ENCODE assay signal across 9 mouse cellular contexts in the genomic region with DNA sequence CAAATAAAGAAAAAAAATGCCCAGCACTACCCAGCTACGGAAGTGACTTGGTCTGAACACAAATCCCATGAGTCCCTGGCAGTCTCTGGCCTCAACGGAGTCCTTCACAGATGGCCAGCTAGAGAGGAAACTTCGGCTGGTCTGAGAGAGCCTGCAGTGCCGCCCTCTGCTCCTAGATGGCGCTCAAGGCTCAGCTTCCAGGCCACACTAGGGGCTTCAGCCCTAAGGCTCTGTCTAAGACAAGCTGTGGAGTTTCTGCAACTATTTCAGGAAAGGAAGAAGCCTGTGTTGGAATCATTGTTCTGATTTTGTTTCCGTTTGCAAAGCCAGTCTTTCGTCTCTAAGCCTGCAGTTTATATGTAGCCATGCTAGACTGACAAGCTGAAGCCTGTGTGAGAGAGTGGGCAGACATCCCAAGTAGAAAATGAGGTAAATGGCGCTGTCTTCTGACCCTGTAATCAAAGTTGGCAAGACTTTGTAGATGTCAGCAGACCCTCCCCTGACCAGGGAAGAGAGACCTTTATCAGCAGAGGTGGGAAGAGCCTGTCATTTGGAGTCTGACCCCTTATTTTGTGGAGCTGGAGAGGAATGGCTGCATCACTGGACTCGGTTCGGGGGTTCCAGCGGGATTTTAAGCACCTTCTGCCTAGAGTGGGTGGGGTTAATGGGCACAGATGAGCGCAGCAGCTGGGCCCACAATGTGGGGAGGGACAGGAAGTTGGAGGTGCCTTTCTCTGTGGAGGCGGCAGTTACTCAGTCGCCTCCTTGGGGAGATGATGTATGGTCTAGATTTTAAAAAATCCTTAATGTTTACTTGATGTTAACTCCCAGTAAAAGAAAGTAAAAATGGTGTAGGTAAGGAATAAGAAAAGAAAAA.
A peak's percentile ranks its signal among the peaks of the same experiment; 100 is the strongest.
DNase-seq lines count a peak whose midpoint lies in the region; ATAC-seq and TF ChIP-seq lines count a peak whose summit lies in the region.
"Had no signal": no experiment of that assay in that cellular context is flagged by ENCODE, and none has a peak within 500 bp of the region (broad histone marks: within the 10 kb centered on the region; RNA-seq: fewer than 3 reads in every experiment).

No protein-coding gene starts in this region.

- TF ChIP-seq POLR2A in spleen, adult 2 months (IDR thresholded peaks at IDR 0.05; ENCODE audit: low read depth, low read length) = no peak

- peak; percentile 52; the same call in 1 of the 2 replicates for ATAC-seq in intestine, embryonic 14.5 days (replicated peaks; ENCODE audit: low FRiP score, low TSS enrichment, low read depth)
- ATAC-seq in midbrain, embryonic 12.5 days (ENCODE audit: low FRiP score, low read depth) = peak; percentile 60; the same call in 1 of the 2 replicates
- no peak for ATAC-seq in erythroid progenitor cell, adult 5-6 weeks (replicated peaks; ENCODE audit: low FRiP score, poor library complexity, severe bottlenecking)

- WGBS in intestine, embryonic 14.5 days = 41% methylated on average over 14 of the region's 14 CpGs
- WGBS in midbrain, embryonic 12.5 days = 51% methylated on average over 14 of the region's 14 CpGs
- WGBS in spleen, adult 2 months = 25% methylated on average over 14 of the region's 14 CpGs

- H3K4me2 ChIP-seq in intestine, embryonic 14.5 days (ENCODE audit: low read length) = no peak overlapping the region
- H3K4me2 ChIP-seq in midbrain, embryonic 12.5 days (replicated peaks) = no peak overlapping the region

- TF ChIP-seq CTCF in spleen, adult 2 months (IDR thresholded peaks at IDR 0.05; ENCODE audit: extremely low read depth, insufficient read depth, insufficient read length, insufficient replicate concordance) = peak; percentile 88

- H3K36me3 ChIP-seq in intestine, embryonic 14.5 days (ENCODE audit: control insufficient read depth, insufficient read depth, low read length) = no peaks in the 10 kb centered on the region
- no peaks in the 10 kb centered on the region for H3K36me3 ChIP-seq in midbrain, embryonic 12.5 days
- H3K36me3 ChIP-seq in spleen, adult 2 months (ENCODE audit: control insufficient read depth, insufficient read depth, low read length) = no peaks in the 10 kb centered on the region

- H3K4me3 ChIP-seq in intestine, embryonic 14.5 days (ENCODE audit: low read depth, low read length) = no peak overlapping the region
- no peak overlapping the region for H3K4me3 ChIP-seq in midbrain, embryonic 12.5 days
- no peak overlapping the region for H3K4me3 ChIP-seq in spleen, adult 2 months (ENCODE audit: extremely low read depth, insufficient read depth, insufficient read length)
- H3K4me3 ChIP-seq: megakaryocyte, embryonic 14.5 days had no signal

- no peak overlapping the region for H3K9ac ChIP-seq in intestine, embryonic 14.5 days (ENCODE audit: low read length)
- no peak overlapping the region for H3K9ac ChIP-seq in midbrain, embryonic 12.5 days (replicated peaks)

- H3K27me3 ChIP-seq in intestine, embryonic 14.5 days (replicated peaks; ENCODE audit: control insufficient read depth, insufficient read depth, low read length) = no peaks in the 10 kb centered on the region
- H3K27me3 ChIP-seq in midbrain, embryonic 12.5 days = peaks cover 8% of the 10 kb centered on the region; the same call in 1 of the 2 replicates
- no peaks in the 10 kb centered on the region for H3K27me3 ChIP-seq in spleen, adult 2 months (ENCODE audit: control insufficient read depth, insufficient read depth, low read length)
- H3K27me3 ChIP-seq: megakaryocyte, embryonic 14.5 days had no signal

- DNase-seq in WW6 (ENCODE audit: low read depth, low spot score) = peak; percentile 16
- DNase-seq in cerebellum, postnatal 4 days (ENCODE audit: low spot score in 2 of 2) = peak; percentile 80 to 95
- DNase-seq in gastrocnemius, adult 8-10 months (ENCODE audit: low spot score in 2 of 2) = peak; percentile 27 to 46
- peak; percentile 92 for DNase-seq in intestine, embryonic 14.5 days (ENCODE audit: low spot score)
- DNase-seq in left cerebral cortex, adult 9 months (ENCODE audit: low spot score in 2 of 2) = peak; percentile 16 to 88
- DNase-seq in spleen, adult 2 months (ENCODE audit: low read depth in 1 of 2, low spot score in 2 of 2) = peak; percentile 8 to 72

- no peaks in the 10 kb centered on the region for H3K4me1 ChIP-seq in intestine, embryonic 14.5 days (replicated peaks; ENCODE audit: control insufficient read depth, insufficient read depth, low read length)
- H3K4me1 ChIP-seq in midbrain, embryonic 12.5 days = no peaks in the 10 kb centered on the region
- H3K4me1 ChIP-seq in spleen, adult 2 months (ENCODE audit: control insufficient read depth, insufficient read depth, insufficient read length) = peaks cover 4% of the 10 kb centered on the region; the same call in 1 of the 2 replicates
- H3K4me1 ChIP-seq: megakaryocyte, embryonic 14.5 days had no signal

- H3K27ac ChIP-seq in intestine, embryonic 14.5 days (ENCODE audit: low read depth) = no peak overlapping the region
- no peak overlapping the region for H3K27ac ChIP-seq in midbrain, embryonic 12.5 days (replicated peaks)
- no peak overlapping the region for H3K27ac ChIP-seq in spleen, adult 2 months (ENCODE audit: insufficient read depth, low read length)

- peaks cover 13% of the 10 kb centered on the region; the same call in 1 of the 2 replicates for H3K9me3 ChIP-seq in intestine, embryonic 14.5 days (ENCODE audit: control insufficient read depth, low read length)
- peaks cover 6% of the 10 kb centered on the region; the same call in 1 of the 2 replicates for H3K9me3 ChIP-seq in midbrain, embryonic 12.5 days

Comparison
In these comparisons a context has a peak if more than half of its experiments do, and no peak if none do; other contexts are left out.
1. DNase-seq: peak in every context shown above with its lines; median percentile 92 in intestine, embryonic 14.5 days; 88 in cerebellum, postnatal 4 days; 52 in left cerebral cortex, adult 9 months; 40 in spleen, adult 2 months; 36 in gastrocnemius, adult 8-10 months; 16 in WW6.